Mouse (Mus musculus) CH12.LX (cell line): Measurements from ENCODE around the gene Casc4. TPM values are rescaled to one million over a fixed set of nuclear protein-coding genes. Genes with fewer than 3 reads are reported as not detected.

ENCODE experiments used
- DNase-seq: peaks from one replicate; pipeline ENCODE4 v3.0.0-alpha.2; 2013; ENCODE audit errors: extremely low read depth
- H3K27ac ChIP-seq: 2 replicates; pipeline ENCODE4 v1.5.1; 2012; ENCODE audit warnings: low read depth, mild to moderate bottlenecking, control low read depth, moderate library complexity; ENCODE audit not compliant: insufficient read depth
- H3K27me3 ChIP-seq: replicated peaks from 2 replicates; pipeline ENCODE3; 2012; ENCODE audit warnings: inconsistent platforms
- H3K36me3 ChIP-seq, 2 experiments: replicated peaks in 1 of 2; 2 replicates each; pipeline versions ENCODE3 to v1.6.1; 2012; ENCODE audit warnings: inconsistent platforms in 1 of 2, low read length in 1 of 2, mild to moderate bottlenecking in 1 of 2, mixed read lengths in 1 of 2, moderate library complexity in 1 of 2; ENCODE audit not compliant: control insufficient read depth in 1 of 2, insufficient read depth in 1 of 2
- H3K4me1 ChIP-seq, 2 experiments: 2 replicates each; pipeline ENCODE4 v1.6.1; 2012; ENCODE audit warnings: inconsistent platforms in 1 of 2, moderate library complexity in 1 of 2; ENCODE audit not compliant: insufficient read depth in 2 of 2, control insufficient read depth in 1 of 2
- H3K4me2 ChIP-seq: 2 replicates; pipeline ENCODE4 v1.6.1; 2012; ENCODE audit warnings: low read depth, mild to moderate bottlenecking, control low read depth; ENCODE audit not compliant: poor library complexity, insufficient read depth, severe bottlenecking
- H3K4me3 ChIP-seq, 3 experiments: fragments of 150-350 bp in 1 of 3; sonication (generic) in 1 of 3; replicated peaks in 1 of 3; 2 replicates each; pipeline versions ENCODE3 to v1.5.1; 2011 to 2012; ENCODE audit warnings: low read depth in 2 of 3, low read length in 2 of 3, mild to moderate bottlenecking in 2 of 3, moderate library complexity in 2 of 3, control low read depth in 1 of 3, improper control_type of control experiment in 1 of 3, inconsistent platforms in 1 of 3, mixed read lengths in 1 of 3; ENCODE audit not compliant: poor library complexity in 1 of 3
- H3K79me2 ChIP-seq: replicated peaks from 2 replicates; pipeline ENCODE4 v1.6.1; 2012; ENCODE audit warnings: mild to moderate bottlenecking, moderate library complexity; ENCODE audit not compliant: control insufficient read depth, poor library complexity, insufficient read depth, severe bottlenecking; ENCODE audit errors: extremely low read depth
- H3K9ac ChIP-seq: 2 replicates; pipeline ENCODE4 v1.6.1; 2012; ENCODE audit warnings: low read depth, mild to moderate bottlenecking, control low read depth, moderate library complexity; ENCODE audit not compliant: insufficient read depth
- H3K9me3 ChIP-seq: replicated peaks from 2 replicates; pipeline ENCODE3; 2012; ENCODE audit warnings: low read length, inconsistent platforms, mixed read lengths
- CHD1 ChIP-seq: IDR thresholded peaks from 2 replicates; pipeline ENCODE4 v1.6.1; 2012; ENCODE audit warnings: low read depth, low read length, improper control_type of control experiment, inconsistent platforms
- ELF1 ChIP-seq: IDR thresholded peaks from 2 replicates; pipeline ENCODE4 v1.6.1; 2014; ENCODE audit warnings: low read depth, mild to moderate bottlenecking, inconsistent platforms, low read length, improper control_type of control experiment
- EP300 ChIP-seq: IDR thresholded peaks from 2 replicates; pipeline ENCODE4 v1.6.1; 2011; ENCODE audit warnings: low read length, improper control_type of control experiment
- ETS1 ChIP-seq: conservative IDR thresholded peaks from 2 replicates; pipeline ENCODE4 v1.6.1; 2012; ENCODE audit warnings: low read depth, mild to moderate bottlenecking, inconsistent platforms, low read length, improper control_type of control experiment, moderate library complexity
- GABPA ChIP-seq: IDR thresholded peaks from 2 replicates; pipeline ENCODE4 v1.6.1; 2012; ENCODE audit warnings: low read depth, low read length, improper control_type of control experiment, inconsistent platforms; ENCODE audit not compliant: insufficient replicate concordance
- HCFC1 ChIP-seq: IDR thresholded peaks from 2 replicates; pipeline ENCODE4 v1.6.1; 2012; ENCODE audit warnings: low read depth, mild to moderate bottlenecking, inconsistent platforms, low read length, improper control_type of control experiment
- MAZ ChIP-seq: IDR thresholded peaks from 2 replicates; pipeline ENCODE4 v1.6.1; 2012; ENCODE audit warnings: low read depth, mild to moderate bottlenecking, inconsistent platforms, low read length, improper control_type of control experiment, moderate library complexity
- MEF2A ChIP-seq: IDR thresholded peaks from 2 replicates; pipeline ENCODE4 v1.6.1; 2014; ENCODE audit warnings: low read depth, mild to moderate bottlenecking, inconsistent platforms, low read length, improper control_type of control experiment, borderline replicate concordance
- MYC ChIP-seq: IDR thresholded peaks from 2 replicates; pipeline ENCODE4 v1.6.1; 2011; ENCODE audit warnings: low read depth, mild to moderate bottlenecking, improper control_type of control experiment, low read length
- NELFE ChIP-seq: IDR thresholded peaks from 2 replicates; pipeline ENCODE4 v1.6.1; 2011; ENCODE audit warnings: low read depth, low read length, improper control_type of control experiment
- NRF1 ChIP-seq: IDR thresholded peaks from 2 replicates; pipeline ENCODE4 v1.6.1; 2014; ENCODE audit warnings: low read depth, mild to moderate bottlenecking, inconsistent platforms, low read length, improper control_type of control experiment, moderate library complexity
- POLR2AphosphoS2 ChIP-seq: IDR thresholded peaks from 2 replicates; pipeline ENCODE4 v1.6.1; 2011; ENCODE audit warnings: low read depth, low read length, improper control_type of control experiment
- RAD21 ChIP-seq: IDR thresholded peaks from 2 replicates; pipeline ENCODE4 v1.6.1; 2011; ENCODE audit warnings: low read depth, mild to moderate bottlenecking, low read length, improper control_type of control experiment, moderate library complexity
- RCOR1 ChIP-seq: conservative IDR thresholded peaks from 2 replicates; pipeline ENCODE4 v1.6.1; 2012; ENCODE audit warnings: low read depth, mild to moderate bottlenecking, inconsistent platforms, low read length, improper control_type of control experiment
- SIN3A ChIP-seq: IDR thresholded peaks from 2 replicates; pipeline ENCODE4 v1.6.1; 2012; ENCODE audit warnings: low read length, improper control_type of control experiment, inconsistent platforms
- SMC3 ChIP-seq: IDR thresholded peaks from 2 replicates; pipeline ENCODE4 v1.6.1; 2011; ENCODE audit warnings: low read depth, low read length, improper control_type of control experiment
- TCF12 ChIP-seq: IDR thresholded peaks from 2 replicates; pipeline ENCODE4 v1.6.1; 2014; ENCODE audit warnings: low read depth, mild to moderate bottlenecking, inconsistent platforms, low read length, improper control_type of control experiment
- USF2 ChIP-seq: conservative IDR thresholded peaks from 2 replicates; pipeline ENCODE4 v1.6.1; 2011; ENCODE audit warnings: low read depth, low read length, improper control_type of control experiment
- ZKSCAN1 ChIP-seq: IDR thresholded peaks from 2 replicates; pipeline ENCODE4 v1.6.1; 2012; ENCODE audit warnings: low read depth, inconsistent platforms, low read length, improper control_type of control experiment, borderline replicate concordance
- dilution Hi-C: fragments of 300-500 bp; cut with MboI; formaldehyde crosslinking; loops from 2 replicates; pipeline ENCODE4 v1.14.3; 2020; ENCODE audit warnings: low sequenced_read_pairs; ENCODE audit not compliant: extremely low pct_unique_long_range_greater_than_20kb, extremely low pct_ligation_motif_present
- in situ Hi-C: fragments of 300-500 bp; cut with MboI; formaldehyde crosslinking; loops from 3 replicates; pipeline ENCODE4 v1.14.3; 2019; ENCODE audit warnings: low sequenced_read_pairs, low pct_ligation_motif_present, low pct_unique_long_range_greater_than_20kb, mixed read lengths
- polyA plus RNA-seq: library from polyadenylated mRNA; unstranded; fragments of >175 nt; gene quantifications from 2 replicates; pipeline ENCODE4 v1.2.1, GENCODE M21; 2012; ENCODE audit warnings: low read depth; ENCODE audit not compliant: insufficient read length
- total RNA-seq, 2 experiments: library from RNA; depleted of rRNA; stranded (reverse); fragments of 300-350 nt in 1 of 2; fragments of >200 nt in 1 of 2; gene quantifications; 2 replicates each; pipeline ENCODE4 v1.2.3; 2012 to 2014

Gene Casc4
- total and polyA plus RNA-seq, 3 experiments = 10.9 to 19.7 (median 14.4) TPM

- Histone ChIP-seq H3K9ac (no peak overlapping the region), H3K36me3 (no peaks in the 10 kb centered on the region), H3K4me3 (no peak overlapping the region), H3K79me2 (no peaks in the 10 kb centered on the region), H3K9me3 (peaks cover 3% of the 10 kb centered on the region), H3K27ac (no peak overlapping the region), H3K4me2 (no peak overlapping the region), H3K4me1 (no peaks in the 10 kb centered on the region), H3K27me3 (peaks cover 5% of the 10 kb centered on the region)
- TF ChIP-seq POLR2AphosphoS2 (no peak), CHD1 (no peak), GABPA (no peak), MYC (no peak), SIN3A (no peak), RAD21 (no peak), USF2 (no peak), ZKSCAN1 (no peak), MAZ (no peak), ETS1 (no peak), ELF1 (no peak)
- in situ Hi-C loops = no loop called here
- no peak for DNase-seq
- dilution Hi-C loops = no loop called here
Measured at GRCm38 (mm10) chr2:121821787-121822186, 45.0 kb upstream of the Casc4 start.

GRCm38 (mm10) chr2:121824653-121825052, 42.1 kb upstream of the Casc4 start:
- no peak for DNase-seq
- no peak overlapping the region for H3K9ac ChIP-seq
- peaks cover 3% of the 10 kb centered on the region for H3K27me3 ChIP-seq
- H3K4me2 ChIP-seq = no peak overlapping the region
- no peaks in the 10 kb centered on the region for H3K79me2 ChIP-seq
- H3K27ac ChIP-seq = no peak overlapping the region
- peaks cover 3% of the 10 kb centered on the region for H3K9me3 ChIP-seq
- no peak overlapping the region for H3K4me3 ChIP-seq
- no peaks in the 10 kb centered on the region for H3K4me1 ChIP-seq
- dilution Hi-C loops (no loop called here), in situ Hi-C loops (no loop called here)
- no peak for TF ChIP-seq SMC3
- TF ChIP-seq MEF2A = no peak
- no peak for TF ChIP-seq CHD1
- TF ChIP-seq POLR2AphosphoS2 = no peak
- no peak for TF ChIP-seq TCF12
- TF ChIP-seq NELFE = no peak
- no peak for TF ChIP-seq NRF1
- no peak for TF ChIP-seq RCOR1
- no peak for TF ChIP-seq HCFC1
- no peak for TF ChIP-seq EP300
- H3K36me3 ChIP-seq = no peaks in the 10 kb centered on the region
